Mouse (Mus musculus) midbrain, postnatal 0 days (tissue): ENCODE data around the gene Phlpp1. TPM values are rescaled to one million over a fixed set of nuclear protein-coding genes. Genes with fewer than 3 reads are reported as not detected.

Experiments
- ATAC-seq: fragments of 200-750 bp; cut with Nextera tagmentation; 2 replicates; pipeline ENCODE4 v1.8.0; 2017; ENCODE audit warnings: moderate number of reproducible peaks, mild to moderate bottlenecking, moderate TSS enrichment, moderate library complexity; ENCODE audit not compliant: low FRiP score
- DNase-seq: peaks from one replicate; pipeline ENCODE4 v3.0.0-alpha.2; 2015; ENCODE audit warnings: low spot score
- H3K27ac ChIP-seq: fragments of 300-500 bp; sonication (generic); 2 replicates; pipeline ENCODE4 v1.5.1; 2014; ENCODE audit warnings: low read depth, mild to moderate bottlenecking, low read length, mixed read lengths
- H3K27me3 ChIP-seq: fragments of 300-500 bp; sonication (generic); 2 replicates; pipeline ENCODE4 v1.6.1; 2014; ENCODE audit warnings: low read length, control low read depth, mixed read lengths; ENCODE audit not compliant: insufficient read depth
- H3K36me3 ChIP-seq: fragments of 300-500 bp; sonication (generic); 2 replicates; pipeline ENCODE4 v1.6.1; 2014; ENCODE audit warnings: low read length, control low read depth, mixed read lengths; ENCODE audit not compliant: insufficient read depth
- H3K4me1 ChIP-seq: fragments of 300-500 bp; sonication (generic); 2 replicates; pipeline ENCODE4 v1.6.1; 2014; ENCODE audit warnings: mild to moderate bottlenecking, control low read depth, antibody characterized with exemption, low read length, mixed read lengths; ENCODE audit not compliant: insufficient read depth
- H3K4me2 ChIP-seq: fragments of 300-500 bp; sonication (generic); 2 replicates; pipeline ENCODE4 v1.6.1; 2014; ENCODE audit warnings: low read depth, mild to moderate bottlenecking, low read length, mixed read lengths; ENCODE audit not compliant: poor library complexity, severe bottlenecking
- H3K4me3 ChIP-seq: fragments of 300-500 bp; sonication (generic); 2 replicates; pipeline ENCODE4 v1.5.1; 2014; ENCODE audit warnings: low read depth, mild to moderate bottlenecking, low read length, moderate library complexity
- H3K9ac ChIP-seq: fragments of 300-500 bp; sonication (generic); replicated peaks from 2 replicates; pipeline ENCODE4 v1.6.1; 2014; ENCODE audit warnings: mild to moderate bottlenecking, low read length, moderate library complexity, mixed read lengths; ENCODE audit not compliant: poor library complexity, severe bottlenecking
- H3K9me3 ChIP-seq: fragments of 300-500 bp; sonication (generic); 2 replicates; pipeline ENCODE4 v1.6.1; 2016; ENCODE audit warnings: low read length, control low read depth
- CTCF ChIP-seq: IDR thresholded peaks from 2 replicates; pipeline ENCODE4 v1.5.1; 2016; ENCODE audit warnings: antibody characterized with exemption, mild to moderate bottlenecking
- WGBS: fragments of 180-500 bp; shearing (Covaris S2); extraction: QIAGEN DNeasy Blood & Tissue Kit; methylation state at CpG from one replicate; pipeline ENCODE4 v1.1.7; 2014; 5-methylcytosine and 5-hydroxymethylcytosine counted together
- polyA plus RNA-seq: library from polyadenylated mRNA; unstranded; fragments of >200 nt; fragmentation: Nextera tagmentation; extraction: Ambion mirVana; gene quantifications from 2 replicates; pipeline ENCODE4 v1.2.1, GENCODE M21; 2015
- total RNA-seq: library from RNA; depleted of rRNA; stranded (reverse); fragments of >200 nt; gene quantifications from 2 replicates; pipeline ENCODE4 v1.2.3, GENCODE M21; 2014

Gene Phlpp1
- total and polyA plus RNA-seq, 2 experiments from 2014 or later = 5.3 to 34.0 TPM

DNA sequence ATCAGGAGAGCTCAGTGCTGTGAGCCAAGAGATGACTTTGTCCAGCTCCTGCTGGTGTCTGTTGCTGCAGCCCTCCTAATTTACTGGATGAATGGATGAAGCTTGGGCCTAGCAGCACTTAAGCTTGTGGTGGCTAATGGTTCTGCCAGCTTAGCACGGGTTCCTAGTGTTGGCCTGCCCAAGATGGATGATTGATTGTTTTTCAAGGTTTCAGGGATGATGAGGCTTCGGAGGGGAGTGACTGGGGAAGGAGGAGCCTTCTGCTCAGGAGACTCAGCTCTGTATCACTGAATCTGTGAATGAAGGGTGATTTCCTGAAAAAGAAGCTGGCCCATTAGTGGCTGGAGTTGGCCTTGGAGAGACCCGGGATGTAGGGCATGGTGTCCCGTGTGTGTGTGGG lies 105.7 kb downstream of the Phlpp1 start:
- Histone ChIP-seq H3K9me3 (no peaks in the 10 kb centered on the region), H3K4me2 (no peak overlapping the region), H3K27ac (no peak overlapping the region), H3K36me3 (no peaks in the 10 kb centered on the region), H3K9ac (no peak overlapping the region), H3K4me1 (peaks cover 10% of the 10 kb centered on the region; the same call in 1 of the 2 replicates), H3K4me3 (no peak overlapping the region), H3K27me3 (no peaks in the 10 kb centered on the region)
- 71% methylated on average over 4 of the region's 4 CpGs for WGBS
- TF ChIP-seq CTCF = no peak
- ATAC-seq = no peak
- no peak for DNase-seq

DNA sequence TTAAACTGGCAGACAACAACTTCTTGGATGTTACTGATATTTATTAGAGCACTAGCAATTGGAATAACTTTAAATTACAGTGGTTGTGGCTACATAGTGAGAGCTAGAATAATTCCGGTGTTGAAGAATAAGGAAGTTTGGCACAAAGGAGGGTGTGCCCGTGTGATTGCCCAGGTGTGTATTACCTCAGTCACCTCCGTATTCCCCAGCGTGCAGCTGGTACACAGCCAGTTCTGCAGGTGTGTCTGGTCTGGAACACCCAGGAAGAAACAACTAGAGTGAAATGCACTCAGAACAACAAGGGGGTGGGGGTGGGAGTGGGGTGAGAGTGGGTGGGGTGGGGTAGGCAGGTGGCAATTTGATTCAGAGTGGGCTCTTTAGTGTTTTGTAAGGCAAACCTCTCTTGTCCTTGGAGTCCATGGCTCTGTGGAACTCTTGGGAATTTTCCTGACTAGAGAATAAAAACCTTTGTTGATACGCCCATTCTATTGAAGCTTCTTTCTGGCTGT lies 107.1 kb downstream of the Phlpp1 start:
- H3K4me3 ChIP-seq = no peak overlapping the region
- ATAC-seq = no peak
- TF ChIP-seq CTCF = no peak

DNA sequence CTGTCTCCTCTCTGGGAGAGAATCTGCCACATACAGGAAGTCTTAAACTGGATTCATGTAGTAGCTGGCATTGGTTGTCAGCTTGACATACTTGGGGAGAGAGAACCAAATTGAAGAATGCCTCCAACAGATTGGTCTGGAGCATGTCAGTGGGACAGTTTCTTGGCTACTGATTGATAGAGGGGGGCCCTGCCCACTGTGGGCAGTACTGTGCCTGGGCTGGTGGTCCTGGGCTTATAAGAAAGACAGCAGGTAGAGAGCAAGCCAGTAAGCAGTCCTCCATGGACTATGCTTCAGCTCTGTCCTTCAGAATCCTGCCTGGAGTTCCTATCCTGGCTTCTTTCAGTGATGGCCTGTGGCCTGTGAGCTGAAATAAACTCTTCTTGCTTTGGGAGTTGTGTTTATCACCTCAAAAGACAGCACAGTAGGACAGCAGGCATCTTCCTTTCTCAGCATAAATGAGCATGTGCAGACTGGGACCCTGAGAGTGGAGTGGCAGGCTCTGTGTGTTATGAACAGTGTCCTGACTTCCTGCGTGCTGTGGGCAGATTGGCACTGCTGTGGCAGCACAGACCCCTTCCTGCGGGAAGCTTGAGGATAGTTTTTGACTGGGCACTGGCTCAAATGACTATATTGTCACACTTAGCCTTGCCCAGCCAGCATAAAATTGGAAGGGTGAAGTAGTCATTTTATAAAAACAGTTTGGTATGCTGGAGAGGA lies 108.0 kb downstream of the Phlpp1 start:
- Histone ChIP-seq H3K4me3 (no peak overlapping the region), H3K27ac (no peak overlapping the region), H3K4me2 (no peak overlapping the region), H3K9me3 (no peaks in the 10 kb centered on the region), H3K27me3 (no peaks in the 10 kb centered on the region), H3K9ac (no peak overlapping the region), H3K4me1 (0 out of 2 replicates have a peak, but pooled peaks cover 3% of the 10 kb centered on the region), H3K36me3 (no peaks in the 10 kb centered on the region)
- WGBS = 76% methylated on average over 2 of the region's 2 CpGs
- ATAC-seq = peak; percentile 55
- no peak for TF ChIP-seq CTCF
- DNase-seq = no peak

More for the DNA sequence above, 107.1 kb downstream of the Phlpp1 start:
- Histone ChIP-seq H3K9ac (no peak overlapping the region), H3K27ac (no peak overlapping the region), H3K9me3 (no peaks in the 10 kb centered on the region), H3K36me3 (no peaks in the 10 kb centered on the region), H3K4me1 (peaks cover 5% of the 10 kb centered on the region; the same call in 1 of the 2 replicates), H3K4me2 (no peak overlapping the region), H3K27me3 (no peaks in the 10 kb centered on the region)
- 86% methylated on average over 5 of the region's 5 CpGs for WGBS
- DNase-seq = no peak

DNA sequence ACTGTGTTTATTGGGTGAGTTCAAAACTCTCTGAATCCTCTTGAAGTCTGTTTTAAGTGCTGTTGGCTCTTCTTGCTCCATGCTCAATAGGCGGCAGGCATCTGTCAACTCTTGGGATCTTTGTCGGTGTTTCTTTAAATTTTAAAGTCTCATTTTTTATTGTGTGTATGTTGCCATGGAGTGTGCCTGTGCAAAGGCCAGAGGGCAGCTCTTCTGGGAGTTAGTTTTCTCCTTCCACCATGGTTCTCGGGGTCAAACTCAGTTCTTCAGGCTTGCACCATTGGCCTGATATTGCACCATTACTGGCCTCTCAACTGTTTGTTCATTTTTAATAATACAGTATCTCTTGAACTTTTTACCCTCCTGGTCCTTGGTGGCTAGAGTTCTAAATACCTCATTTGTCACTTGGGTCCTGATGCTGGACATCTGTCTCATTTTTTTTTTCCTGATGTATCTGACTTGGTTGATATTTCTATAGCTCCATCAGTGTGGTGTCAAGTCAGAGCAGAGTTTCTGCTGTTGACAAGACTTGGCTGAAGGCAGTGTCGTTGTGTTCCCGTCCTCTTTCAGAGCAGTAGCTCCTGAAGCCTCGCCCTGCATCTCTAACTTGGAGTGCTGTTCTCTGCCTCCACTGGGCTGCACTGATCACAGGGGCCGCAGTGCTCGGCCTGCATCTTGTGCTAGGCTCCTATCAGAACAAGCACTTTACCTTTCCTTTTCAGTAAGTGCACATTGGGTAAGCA lies 108.8 kb downstream of the Phlpp1 start:
- Histone ChIP-seq H3K27me3 (no peaks in the 10 kb centered on the region), H3K4me2 (no peak overlapping the region), H3K27ac (no peak overlapping the region), H3K4me1 (0 out of 2 replicates have a peak, but pooled peaks cover under 1% of the 10 kb centered on the region), H3K4me3 (no peak overlapping the region), H3K36me3 (no peaks in the 10 kb centered on the region), H3K9ac (no peak overlapping the region), H3K9me3 (no peaks in the 10 kb centered on the region)
- WGBS = 82% methylated on average over 8 of the region's 8 CpGs
- ATAC-seq (no peak), DNase-seq (no peak)
- no peak for TF ChIP-seq CTCF

DNA sequence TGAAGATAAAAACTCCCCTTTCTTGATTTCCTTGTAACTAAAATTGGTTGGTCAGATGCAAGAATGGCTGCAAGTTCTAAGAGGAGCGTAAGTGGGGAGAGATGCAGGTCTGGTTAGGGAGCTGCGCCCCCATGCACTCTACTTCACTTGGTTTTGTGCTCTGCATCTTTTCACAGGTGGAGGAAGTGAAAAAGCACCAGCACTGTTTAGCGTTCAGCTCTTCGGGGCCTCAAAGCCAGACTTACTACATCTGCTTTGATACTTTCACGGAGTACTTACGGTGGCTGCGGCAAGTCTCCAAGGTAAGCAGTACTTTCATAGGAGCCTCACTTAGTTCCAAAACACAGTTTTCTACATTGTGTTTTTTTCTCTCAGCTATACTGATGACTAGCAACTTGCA lies 115.3 kb downstream of the Phlpp1 start:
- Histone ChIP-seq H3K36me3 (no peaks in the 10 kb centered on the region), H3K9ac (no peak overlapping the region), H3K27ac (no peak overlapping the region), H3K4me1 (no peaks in the 10 kb centered on the region), H3K4me3 (no peak overlapping the region), H3K4me2 (no peak overlapping the region), H3K27me3 (no peaks in the 10 kb centered on the region), H3K9me3 (no peaks in the 10 kb centered on the region)
- DNase-seq (no peak), ATAC-seq (no peak)
- no peak for TF ChIP-seq CTCF
- 96% methylated on average over 7 of the region's 7 CpGs for WGBS

DNA sequence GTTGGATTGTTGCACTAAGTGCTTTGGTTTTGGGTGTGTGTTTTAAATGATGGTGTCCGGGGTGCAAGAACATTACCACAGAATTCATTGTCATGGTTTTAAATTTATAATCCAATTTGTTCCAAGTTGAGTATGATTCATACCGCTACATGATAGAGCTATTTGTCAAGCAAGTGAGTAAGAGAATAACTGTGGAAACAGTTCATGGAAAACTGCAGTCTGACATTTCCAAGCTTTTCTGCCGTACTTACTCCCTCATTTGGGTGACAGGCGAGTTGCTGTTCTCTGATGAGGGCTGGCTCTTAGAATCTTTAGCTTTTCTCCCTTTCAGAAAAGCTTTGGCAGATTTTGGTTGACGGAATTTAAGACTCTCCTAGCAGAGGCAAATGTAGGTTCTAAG lies 117.5 kb downstream of the Phlpp1 start:
- no peaks in the 10 kb centered on the region for H3K36me3 ChIP-seq
- no peak for DNase-seq

More for the DNA sequence above, 117.5 kb downstream of the Phlpp1 start:
- no peak for TF ChIP-seq CTCF
- Histone ChIP-seq H3K27me3 (no peaks in the 10 kb centered on the region), H3K4me1 (no peaks in the 10 kb centered on the region), H3K4me3 (no peak overlapping the region), H3K9me3 (no peaks in the 10 kb centered on the region), H3K4me2 (no peak overlapping the region), H3K27ac (0 out of 2 replicates have a peak overlapping the region, but pooled peaks have one; percentile 3), H3K9ac (no peak overlapping the region)
- no peak for ATAC-seq
- 69% methylated on average over 5 of the region's 5 CpGs for WGBS
